Mouse (Mus musculus): ENCODE results near the gene Gpr37.
A peak's percentile ranks its signal among the peaks of the same experiment; 100 is the strongest.

Gpr37 gene

DNA sequence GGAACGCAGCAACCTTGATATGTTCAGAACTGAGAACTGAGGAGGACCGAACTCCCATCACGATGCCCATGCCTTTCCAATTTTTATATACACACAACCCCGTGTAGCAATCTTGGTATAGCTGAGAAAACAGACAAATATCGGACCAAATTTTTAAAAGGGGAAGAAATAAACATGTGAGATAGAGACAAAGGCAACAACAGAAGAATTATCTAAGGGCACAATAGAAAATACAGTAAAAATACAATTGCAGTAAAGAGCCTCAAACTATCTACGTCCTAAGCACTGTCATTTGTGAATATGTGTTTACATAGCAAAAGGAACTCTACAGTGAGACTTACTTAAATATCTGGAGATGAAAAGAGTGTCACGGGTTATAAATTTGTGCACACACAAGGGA, at the start of gene Gpr37:
TSS of gene Gpr37 (minus strand) at position 101 of the 400 bp plus-strand sequence.
- DNase-seq (ENCODE audit: extremely low spot score, low read depth, low spot score): no peak

DNA sequence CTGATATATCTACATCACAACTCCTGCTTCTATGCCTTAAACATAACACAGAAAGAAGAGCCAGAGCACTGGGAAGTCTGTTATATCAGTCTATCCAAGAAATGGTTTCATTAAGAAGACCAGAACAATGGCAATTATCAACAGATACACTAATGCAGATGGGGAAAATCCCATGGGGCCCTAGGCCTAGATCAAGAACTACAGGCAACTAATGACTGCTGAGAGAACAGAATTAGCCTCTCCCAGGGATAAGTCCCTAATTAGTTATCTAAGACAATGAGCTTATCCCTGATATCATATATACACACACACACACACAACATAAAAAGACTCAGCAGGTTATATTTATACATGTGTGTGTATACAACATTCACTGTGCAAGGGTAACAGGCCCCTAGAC, 46.0 kb upstream of the Gpr37 start:
- no peak for DNase-seq (ENCODE audit: extremely low spot score, low read depth, low spot score)

DNA sequence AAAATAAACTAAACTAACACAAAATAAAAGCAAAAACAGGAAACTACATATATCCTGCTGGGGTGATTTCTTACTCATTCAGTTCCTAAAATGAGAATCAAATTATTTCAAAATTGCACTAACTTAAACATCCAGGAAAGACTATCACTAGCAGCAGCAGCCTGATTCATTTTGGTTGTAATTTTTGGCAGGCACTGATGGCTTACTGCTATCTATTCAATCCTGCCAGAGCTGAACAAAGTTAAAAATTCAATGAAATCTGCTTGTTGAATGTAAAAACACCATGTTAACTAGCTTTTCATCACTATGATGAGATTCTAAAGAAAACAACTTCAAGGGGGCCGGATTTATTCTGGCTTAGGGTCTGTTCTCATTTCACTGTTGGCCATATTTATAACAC, 36.0 kb upstream of the Gpr37 start:
- DNase-seq (ENCODE audit: extremely low spot score, low read depth, low spot score): no peak

DNA sequence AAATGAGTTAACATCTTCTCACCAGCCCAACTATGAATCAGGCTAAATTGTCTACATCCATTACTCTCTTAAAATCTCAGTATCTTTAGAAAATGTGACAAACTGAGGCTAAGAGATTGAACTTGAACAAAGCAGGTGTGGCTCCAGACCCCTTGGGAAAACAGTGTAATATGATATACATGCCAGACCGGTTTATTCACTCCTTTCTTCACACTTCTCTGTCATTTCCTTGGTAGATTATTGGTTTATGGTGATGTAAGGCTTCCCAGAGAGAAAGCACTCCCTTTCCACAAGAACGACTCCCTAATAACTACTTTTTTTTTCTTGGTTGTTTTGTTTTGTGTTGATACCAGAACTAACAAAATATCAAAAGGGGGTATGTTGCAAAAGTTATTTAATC, 20.1 kb upstream of the Gpr37 start:
- DNase-seq (ENCODE audit: extremely low spot score, low read depth, low spot score): no peak

DNA sequence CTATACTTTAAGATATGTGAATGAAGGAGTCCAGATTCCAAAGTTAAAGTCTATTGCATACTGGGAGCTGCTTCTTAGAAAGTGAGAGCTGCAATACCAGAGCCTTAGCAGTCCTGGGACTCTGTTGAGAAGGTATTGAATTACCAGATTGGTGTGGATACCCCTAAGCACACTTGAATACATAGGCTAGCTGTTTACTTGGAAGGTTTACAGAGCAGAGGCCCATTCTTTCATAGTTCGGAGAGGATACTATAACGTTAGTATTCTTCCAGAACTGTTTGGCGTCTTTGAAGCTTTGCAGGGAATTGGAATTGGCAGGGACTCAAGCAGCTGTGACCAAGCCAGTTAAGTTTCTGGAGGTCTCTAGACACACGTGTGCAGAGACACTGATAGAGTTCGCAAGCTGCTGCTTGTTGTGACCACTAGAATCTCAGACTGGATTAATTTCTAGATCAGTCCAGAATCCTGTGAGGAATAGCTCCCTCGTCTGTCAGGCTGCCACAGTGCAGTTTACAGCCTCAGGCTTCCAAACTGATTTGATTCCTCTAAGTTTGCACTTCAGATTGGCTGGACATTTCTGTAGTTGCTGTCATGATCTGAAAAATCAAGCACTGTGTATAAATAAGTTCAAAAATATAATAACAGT, 18.8 kb upstream of the Gpr37 start:
- no peak for DNase-seq (ENCODE audit: extremely low spot score, low read depth, low spot score)

DNA sequence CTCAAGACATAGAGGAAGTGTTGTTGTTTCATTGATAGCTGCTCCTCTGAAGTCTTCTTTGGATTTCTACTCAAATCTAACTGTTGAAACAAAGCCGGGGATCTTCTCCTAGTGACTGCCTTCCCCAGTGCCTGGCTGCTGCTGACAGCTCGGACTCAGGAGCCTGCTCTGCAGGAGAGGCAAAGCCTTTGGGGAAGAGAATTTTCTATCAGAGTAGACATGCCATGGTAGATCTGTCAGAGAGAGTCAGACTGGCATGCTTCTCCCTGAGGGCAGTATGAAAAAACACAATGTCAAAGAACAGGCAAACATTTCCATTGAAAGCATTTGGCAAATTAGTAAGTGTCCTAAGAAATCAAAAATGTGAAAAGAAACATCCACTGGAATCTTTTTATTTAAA, 9.4 kb upstream of the Gpr37 start:
- no peak for DNase-seq (ENCODE audit: extremely low spot score, low read depth, low spot score)

DNA sequence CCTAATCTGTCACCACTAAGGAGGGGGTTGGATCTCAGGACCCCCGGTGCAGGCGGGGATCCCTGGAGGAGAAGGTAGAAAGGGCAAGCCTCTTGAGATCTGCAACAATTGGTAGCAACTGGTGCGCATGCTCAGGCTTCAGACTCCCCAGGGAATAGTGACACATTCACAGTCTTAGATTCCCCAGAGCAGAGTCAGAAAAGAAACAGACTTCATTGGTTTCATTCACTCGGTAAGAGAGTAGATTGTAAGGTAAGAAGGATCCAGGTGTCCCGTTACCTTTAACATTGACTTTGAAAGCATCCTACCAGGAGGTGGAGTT, 284 bp downstream of the Gpr37 start:
- peak; percentile 53 for DNase-seq (ENCODE audit: extremely low spot score, low read depth, low spot score)

DNA sequence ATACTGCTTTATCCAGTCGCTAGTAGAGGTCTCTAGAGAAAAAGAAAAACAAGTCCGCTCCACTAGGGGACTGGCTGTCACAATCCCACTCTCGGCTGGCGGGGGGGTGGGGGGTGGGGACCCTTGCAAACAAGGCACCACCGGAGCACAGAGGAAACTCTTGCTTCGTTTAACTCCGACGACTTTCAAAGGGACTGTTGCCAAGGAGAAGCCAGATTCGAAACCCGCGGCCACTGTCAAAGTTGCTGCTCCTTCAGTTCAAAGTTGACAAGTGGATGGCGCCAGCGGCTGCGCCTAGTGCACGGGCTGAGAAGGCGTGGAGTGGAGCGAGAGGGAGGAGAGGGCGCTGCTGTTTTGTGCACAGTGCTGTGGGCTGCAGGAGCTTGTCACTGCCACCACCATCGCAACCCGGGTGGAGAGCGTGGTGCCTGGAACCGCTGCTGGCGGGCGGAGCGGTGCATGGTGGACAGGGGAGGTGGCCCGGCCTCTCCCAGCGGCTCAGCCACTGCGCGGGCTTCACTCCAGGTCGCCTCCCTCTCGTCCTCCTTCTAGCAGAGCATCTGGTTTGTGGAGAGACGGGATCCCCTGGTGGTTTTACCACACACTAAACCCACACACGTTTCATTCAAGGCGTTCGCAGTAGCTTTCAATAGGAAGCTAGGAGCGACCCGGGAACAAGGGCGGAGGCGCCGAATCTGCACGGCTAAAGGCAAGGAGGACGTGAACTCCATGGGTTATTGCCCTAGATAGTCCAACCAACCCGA, 827 bp downstream of the Gpr37 start:
- DNase-seq (ENCODE audit: extremely low spot score, low read depth, low spot score): no peak

DNA sequence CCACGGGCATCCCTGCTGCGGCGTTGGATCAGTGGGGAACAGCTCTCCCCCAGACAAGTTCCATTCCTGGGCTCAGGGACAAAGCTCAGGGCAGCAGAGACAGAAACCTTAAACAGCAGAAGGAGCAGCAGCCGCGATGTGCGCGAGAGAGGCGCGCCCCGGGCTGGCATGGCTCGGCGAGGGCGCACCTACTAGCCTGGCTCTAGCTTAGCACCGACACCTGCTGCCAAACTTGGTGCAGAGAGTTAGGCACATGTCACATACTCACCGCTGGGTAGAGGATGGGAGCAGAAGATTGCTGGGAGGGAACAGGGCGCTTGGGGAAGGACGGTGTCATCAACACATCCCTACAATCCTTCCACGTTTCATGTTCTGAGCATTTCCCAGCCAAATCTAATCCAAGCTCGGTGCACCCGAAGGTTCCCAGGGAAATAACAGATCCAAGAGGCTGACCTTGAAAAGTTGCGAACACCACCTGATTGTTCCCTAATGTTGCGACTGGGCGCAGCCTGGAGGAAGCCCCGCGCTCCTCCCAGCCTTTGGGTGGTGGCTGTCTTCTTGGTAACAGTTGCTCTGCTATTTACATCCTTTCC, 1.5 kb downstream of the Gpr37 start:
- no peak for DNase-seq (ENCODE audit: extremely low spot score, low read depth, low spot score)

DNA sequence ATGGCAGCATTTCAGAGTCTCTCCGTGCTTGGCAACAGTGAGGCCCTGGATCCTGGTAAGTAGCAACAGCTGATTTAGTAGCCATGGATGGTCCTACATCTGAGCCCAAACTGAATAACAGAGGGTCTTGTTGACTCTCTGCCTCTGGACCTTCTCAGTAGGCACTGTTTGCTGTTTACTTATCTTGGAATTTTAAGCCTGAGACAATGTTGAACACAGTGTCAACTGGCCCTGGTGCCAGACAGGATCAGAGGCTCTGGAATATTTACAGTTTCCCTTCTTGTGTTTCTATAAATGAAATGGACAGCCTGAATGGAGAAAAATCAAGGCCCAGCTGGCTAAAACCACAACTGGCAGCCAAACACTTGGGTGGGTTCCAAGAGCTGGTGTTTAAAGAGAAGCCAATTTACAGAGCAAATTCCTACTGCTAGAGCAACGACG, 3.7 kb downstream of the Gpr37 start:
- DNase-seq (ENCODE audit: extremely low spot score, low read depth, low spot score): no peak

DNA sequence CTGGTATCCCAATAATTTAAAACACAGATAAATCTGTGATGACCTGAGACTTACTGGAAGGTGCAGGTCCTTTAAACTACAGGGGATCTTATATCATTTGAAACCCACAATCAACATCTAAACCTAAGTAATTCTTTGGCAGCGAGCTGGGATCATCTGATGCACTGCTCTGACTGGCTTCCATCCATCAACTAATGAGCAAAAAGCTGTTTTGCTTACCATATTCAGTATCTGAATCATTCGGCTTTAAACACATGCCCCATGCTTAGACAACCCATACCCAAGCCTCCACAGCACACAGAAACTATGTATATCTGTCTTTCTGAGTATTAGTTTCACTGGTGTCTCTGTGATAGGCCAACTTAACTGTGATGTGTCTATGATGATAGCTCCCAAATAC, 6.1 kb downstream of the Gpr37 start:
- DNase-seq (ENCODE audit: extremely low spot score, low read depth, low spot score): no peak

DNA sequence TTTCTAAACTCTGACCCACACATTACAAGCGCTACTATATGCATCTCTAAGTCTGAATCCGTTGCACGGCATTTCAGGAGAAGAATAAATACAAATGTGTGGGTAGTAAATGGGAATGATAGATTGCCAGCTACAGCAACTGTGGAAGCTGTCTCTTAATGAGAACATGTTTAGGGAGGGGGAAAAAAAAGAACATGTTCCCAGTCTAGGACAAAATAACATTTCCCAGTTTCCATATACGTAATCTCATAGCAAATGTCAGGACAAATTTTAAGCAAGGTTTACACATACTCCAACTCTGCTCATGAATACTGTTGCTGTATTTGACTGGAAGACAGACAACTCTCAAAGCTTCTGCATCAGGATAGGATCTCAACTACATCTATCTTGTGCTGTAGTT, 15.4 kb downstream of the Gpr37 start:
- no peak for DNase-seq (ENCODE audit: extremely low spot score, low read depth, low spot score)

DNA sequence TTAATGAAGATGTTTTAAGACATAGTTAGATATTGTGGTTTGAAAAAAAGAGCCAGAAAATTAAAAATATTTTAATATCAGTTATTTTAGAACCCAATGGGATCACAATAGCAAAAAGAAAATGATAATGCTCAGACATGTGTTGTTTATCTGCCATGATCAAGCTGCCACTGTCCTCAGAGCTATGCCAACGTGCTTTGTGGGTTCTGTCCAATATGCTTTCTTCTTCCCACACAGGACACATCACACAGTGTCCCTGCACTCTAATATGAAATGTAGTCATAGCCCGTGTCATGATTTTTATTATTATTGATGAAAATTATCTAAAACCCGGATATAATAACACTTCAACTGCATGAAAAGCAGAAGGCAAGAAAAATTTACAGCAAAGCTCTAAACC, 16.7 kb downstream of the Gpr37 start:
- DNase-seq (ENCODE audit: extremely low spot score, low read depth, low spot score): no peak

DNA sequence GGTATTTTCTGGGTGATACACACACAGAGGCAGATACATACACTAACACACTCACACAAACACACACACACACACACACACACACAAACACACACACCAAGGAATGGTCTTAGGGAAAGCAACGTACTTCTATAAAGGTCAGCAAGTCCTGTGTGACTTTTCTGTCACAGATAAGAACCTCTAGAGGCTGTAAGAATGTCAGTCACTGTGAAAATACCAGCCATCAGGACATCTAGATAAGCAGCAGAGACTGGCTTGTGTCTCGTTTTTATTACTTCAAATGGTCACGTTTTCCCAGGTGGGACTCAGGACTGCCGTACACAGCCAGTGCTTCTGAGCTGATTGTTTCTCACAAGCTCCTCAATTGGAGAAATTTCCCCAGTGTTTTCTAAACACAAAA, 20.4 kb downstream of the Gpr37 start:
- no peak for DNase-seq (ENCODE audit: extremely low spot score, low read depth, low spot score)

DNA sequence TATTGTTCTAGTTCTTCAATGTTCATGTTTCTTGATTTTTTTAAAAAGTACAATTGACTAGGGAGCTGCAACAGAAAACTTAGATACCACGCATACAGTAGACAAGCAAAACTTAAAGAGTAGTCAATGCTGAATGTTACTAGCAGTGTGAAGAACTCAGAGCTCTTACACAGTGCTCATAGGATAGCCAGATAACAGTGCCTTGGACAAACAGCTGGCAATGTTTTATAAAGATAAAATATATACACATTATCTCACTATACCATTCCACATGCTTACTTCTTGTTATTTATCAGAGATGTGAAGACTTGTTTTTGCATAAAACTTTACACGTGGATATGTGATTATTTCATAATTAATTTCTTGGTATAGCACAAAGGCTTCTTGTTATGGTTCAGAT, 26.6 kb downstream of the Gpr37 start:
- no peak for DNase-seq (ENCODE audit: extremely low spot score, low read depth, low spot score)

DNA sequence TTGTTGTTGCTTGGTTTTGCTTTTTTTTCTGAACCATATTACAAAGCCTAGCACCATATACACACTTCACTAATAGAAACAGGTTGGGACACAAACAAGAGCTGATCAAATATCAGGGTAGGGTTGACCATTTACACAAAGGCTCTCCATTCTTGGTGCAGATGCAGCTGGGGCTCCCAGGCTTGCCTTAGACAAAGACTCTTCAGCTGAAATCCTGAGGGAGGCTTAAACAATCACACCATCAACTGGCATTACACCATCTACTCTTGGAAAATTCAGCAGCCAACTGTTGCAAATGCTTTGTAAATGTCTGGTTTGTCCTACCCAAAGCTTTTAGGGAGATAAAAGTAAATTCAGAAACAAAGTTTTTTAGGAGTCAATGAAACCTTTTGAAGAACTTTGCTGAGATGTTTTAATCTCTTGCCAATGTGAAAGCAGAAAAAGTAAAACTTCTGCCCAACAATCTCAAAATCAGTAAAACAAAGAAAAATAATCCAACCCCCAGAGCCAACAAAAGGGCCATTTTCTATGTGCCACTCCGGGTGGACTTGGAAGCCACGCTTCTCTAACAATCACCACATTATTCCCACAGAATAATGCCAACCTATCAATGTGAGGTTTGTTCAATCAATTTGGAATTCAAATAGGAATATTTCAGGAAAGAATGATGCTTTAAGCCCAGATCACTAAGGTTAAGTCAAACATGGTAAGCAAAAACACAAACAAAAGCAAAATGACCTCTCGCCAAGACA, 30.4 kb downstream of the Gpr37 start:
- DNase-seq (ENCODE audit: extremely low spot score, low read depth, low spot score): no peak
